Mouse (Mus musculus): ENCODE results near the gene Snrnp25. TPM values are rescaled to one million over a fixed set of nuclear protein-coding genes. Genes with fewer than 3 reads are reported as not detected.

Snrnp25 gene
- polyA plus RNA-seq (2012; rRNA removed): 69.5 and 70.6 TPM in 2 replicates

DNA sequence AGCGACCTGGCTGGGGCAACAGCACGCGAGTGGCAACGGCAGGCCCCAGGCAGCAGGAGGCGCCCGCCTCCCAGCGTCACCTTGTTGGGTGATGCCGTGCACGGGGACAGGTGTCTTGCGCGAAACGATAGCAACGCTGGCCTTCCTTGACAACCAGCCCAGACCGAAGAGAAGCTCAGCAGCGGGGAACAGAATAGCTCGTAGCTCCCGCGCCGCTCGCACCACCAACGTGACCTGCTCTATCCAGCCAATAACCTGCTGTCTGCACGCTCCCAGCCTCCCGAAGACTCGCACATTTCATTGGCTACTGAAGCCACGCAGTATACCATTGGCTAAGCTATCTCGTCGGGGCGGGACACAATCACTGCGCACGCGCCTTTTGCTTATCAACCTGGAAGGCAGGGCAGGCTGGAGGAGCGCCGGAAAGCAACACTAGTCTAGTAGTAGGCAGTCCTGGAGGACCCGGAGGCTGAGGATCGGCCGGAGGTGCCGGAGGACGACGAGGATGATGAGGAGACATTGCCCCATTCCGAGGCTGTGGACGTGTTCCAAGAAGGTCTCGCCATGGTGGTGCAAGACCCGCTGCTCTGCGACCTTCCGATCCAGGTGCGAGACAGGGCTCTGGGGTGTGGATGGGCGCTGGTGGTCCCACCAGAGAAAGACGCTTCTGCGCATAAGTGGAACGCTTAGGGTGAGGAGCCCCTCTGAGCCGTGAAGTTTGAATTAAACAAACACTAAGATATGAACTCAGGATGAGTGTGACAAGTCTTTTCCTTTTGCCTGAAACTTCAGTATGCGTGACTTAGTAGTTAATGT lies at the start of gene Snrnp25:
Snrnp25 (plus strand) TSS at position 358 of the 816 bp plus-strand sequence.

DNA sequence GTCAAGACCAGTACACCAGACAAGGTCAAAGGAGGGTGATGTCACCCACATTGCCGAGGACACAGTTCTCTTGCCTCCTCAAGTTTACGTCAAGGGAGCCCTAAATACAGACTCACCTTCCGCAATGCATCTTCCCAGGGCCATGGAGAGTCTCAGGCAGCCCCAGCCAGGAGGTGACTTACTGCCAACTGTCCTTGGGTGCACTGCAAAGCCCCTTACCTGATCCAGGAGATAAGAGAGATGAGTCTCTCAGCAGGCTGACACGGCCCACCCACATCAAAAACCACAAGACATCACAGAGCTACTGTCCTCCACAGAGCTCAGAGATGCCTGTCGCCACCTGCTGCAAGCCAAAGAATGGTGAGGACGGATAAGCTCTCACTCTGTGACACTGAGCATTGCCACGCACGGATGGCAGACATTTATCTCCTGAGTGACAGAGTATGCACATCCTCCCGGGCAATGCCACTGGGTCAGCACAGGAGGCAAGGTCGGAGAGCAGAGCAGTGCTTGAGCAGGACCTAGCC lies 5.1 kb upstream of the Snrnp25 start, which contains the start of gene Il9r:
Il9r (minus strand) TSS at position 205 of the 527 bp plus-strand sequence.

DNA sequence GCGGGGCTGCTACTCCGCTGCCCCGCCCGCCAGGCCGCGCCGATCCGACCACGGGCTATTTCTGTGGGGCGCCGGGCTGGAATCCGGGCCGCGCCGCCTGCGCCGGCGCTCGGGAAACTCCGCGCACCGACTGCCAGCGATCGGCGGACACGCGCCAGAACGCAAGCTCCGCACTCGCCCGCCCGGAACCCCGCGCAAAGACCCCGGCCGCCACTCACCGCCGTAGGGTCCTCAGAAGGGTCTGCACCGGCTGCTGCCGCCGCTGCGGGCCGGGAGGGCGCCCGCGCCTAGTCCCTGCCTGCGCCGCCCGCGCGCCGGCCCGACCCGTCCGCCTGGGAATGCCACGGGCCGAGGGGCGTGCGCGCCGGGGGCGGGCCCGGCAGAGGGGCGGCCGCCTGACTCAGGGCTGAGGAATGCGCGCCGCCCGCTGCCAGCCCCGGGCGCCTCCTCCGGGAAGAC lies 16.8 kb downstream of the Snrnp25 start, which contains the start of gene Rhbdf1:
Rhbdf1 (minus strand) TSS at position 350 of the 459 bp plus-strand sequence.

DNA sequence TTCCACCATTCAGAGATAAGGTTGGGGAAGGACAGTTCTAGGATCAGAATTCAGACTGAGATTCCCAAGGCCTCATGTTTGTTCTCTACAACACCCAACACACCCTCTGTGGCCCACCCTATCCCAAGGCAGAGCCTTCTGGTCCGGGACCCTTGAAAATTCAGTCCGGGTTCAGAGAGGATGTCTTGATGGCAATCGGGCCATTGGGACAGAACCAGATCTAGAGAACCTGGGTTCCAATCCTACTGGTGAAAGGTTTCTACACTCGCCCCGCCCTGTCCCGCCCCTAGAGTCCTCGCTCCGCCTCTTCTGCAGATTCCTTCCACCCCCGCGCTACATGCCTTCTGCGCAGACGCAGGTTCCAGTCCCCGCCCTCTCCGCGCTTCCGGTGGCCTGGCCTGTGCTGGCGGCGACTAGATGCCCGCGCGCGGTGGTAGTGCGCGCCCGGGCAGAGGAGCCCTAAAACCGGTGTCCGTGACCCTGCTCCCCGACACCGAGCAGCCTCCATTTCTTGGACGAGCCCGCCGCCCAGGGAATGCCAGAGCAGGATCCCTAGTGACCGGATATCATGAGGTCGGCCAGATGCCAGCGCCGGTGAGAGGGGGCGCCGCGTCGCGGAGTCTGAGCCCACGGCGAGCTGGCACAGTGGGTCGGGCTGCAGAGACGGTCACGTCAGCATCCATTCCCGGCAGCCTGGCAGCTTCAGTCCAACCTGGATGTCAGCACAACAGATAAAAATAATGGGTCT lies 21.1 kb downstream of the Snrnp25 start, which contains the start of gene Mpg:
Mpg (plus strand) TSS at position 382 of the 748 bp plus-strand sequence.

Other genes starting within 250 kb of the Snrnp25 start
- gene 4930524B15Rik, start 239.8 kb upstream of the Snrnp25 start, polyA plus RNA-seq (2012; rRNA removed): 0.01 TPM in 1 of 2 replicates, not detected in the other
- gene Nsg2, start 205.0 kb upstream of the Snrnp25 start, polyA plus RNA-seq (2012; rRNA removed): 0.03 and 0.25 TPM in 2 replicates
- 0.07 TPM in 2 replicates for gene Il9r, start 5.1 kb upstream of the Snrnp25 start, polyA plus RNA-seq (2012; rRNA removed)
- gene Rhbdf1, start 16.9 kb downstream of the Snrnp25 start, polyA plus RNA-seq (2012; rRNA removed): 4.9 and 6.0 TPM in 2 replicates
- gene Mpg, start 21.1 kb downstream of the Snrnp25 start, polyA plus RNA-seq (2012; rRNA removed): 8.8 and 9.9 TPM in 2 replicates
- gene Nprl3, start 62.3 kb downstream of the Snrnp25 start, polyA plus RNA-seq (2012; rRNA removed): 30.9 and 36.6 TPM in 2 replicates
- 28.8 and 33.0 TPM in 2 replicates for gene Hba-x, start 71.0 kb downstream of the Snrnp25 start, polyA plus RNA-seq (2012; rRNA removed)
- gene Hba-a1, start 78.1 kb downstream of the Snrnp25 start, polyA plus RNA-seq (2012; rRNA removed): 47,918 and 57,682 TPM in 2 replicates
- 97.8 and 108 TPM in 2 replicates for gene Hbq1b, start 81.5 kb downstream of the Snrnp25 start, polyA plus RNA-seq (2012; rRNA removed)
- gene Hba-a2, start 91.1 kb downstream of the Snrnp25 start, polyA plus RNA-seq (2012; rRNA removed): 198,092 and 218,491 TPM in 2 replicates
- 5.4 and 6.6 TPM in 2 replicates for gene Hbq1a, start 94.7 kb downstream of the Snrnp25 start, polyA plus RNA-seq (2012; rRNA removed)
- gene Sh3pxd2b, start 142.4 kb downstream of the Snrnp25 start, polyA plus RNA-seq (2012; rRNA removed): 0.84 and 0.88 TPM in 2 replicates
- gene Ubtd2, start 250.0 kb downstream of the Snrnp25 start, polyA plus RNA-seq (2012; rRNA removed): 3.0 and 3.1 TPM in 2 replicates